Mouse (Mus musculus): Measurements from ENCODE around the gene Gm17693.
"Not testable (repeated sequence)": the region's sequence is repeated elsewhere in the genome, so short reads cannot be mapped to it uniquely, and the experiment has no call there.

The Gm17693 gene

DNA sequence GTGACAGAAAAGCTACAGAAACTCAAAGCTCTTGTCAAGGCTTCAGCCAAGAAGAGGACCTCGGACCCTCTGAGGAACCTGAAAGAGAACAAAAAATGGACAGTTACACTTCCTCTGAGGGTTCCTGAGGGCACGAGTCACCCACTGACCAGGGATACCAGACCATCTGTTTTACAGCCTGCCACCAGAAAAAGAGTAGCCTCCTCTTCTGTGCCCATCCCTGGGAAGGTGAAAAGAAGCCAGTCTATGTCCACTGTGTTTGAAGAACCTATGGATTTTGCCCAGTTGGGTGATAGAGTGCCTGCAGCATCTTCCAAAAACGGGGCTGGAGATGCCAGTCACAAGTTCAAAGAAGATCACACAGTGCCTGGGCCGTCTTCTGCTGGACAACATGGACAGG, at the start of gene Gm17693:
TSS of gene Gm17693 (plus strand) at position 301 of the 400 bp plus-strand sequence.
- not testable (repeated sequence) for DNase-seq (ENCODE audit: low read depth, low spot score)

Data from telencephalon, adult 2 months (tissue).